Mouse (Mus musculus): ENCODE data around the gene Ldb1.

The Ldb1 gene

GRCm38 (mm10) chr19:46044271-46044992 is 582 bp downstream of the Ldb1 start, which contains the start of gene Pprc1:
Pprc1 (plus strand) TSS chr19:46044886.
- peak; percentile 86 for DNase-seq

GRCm38 (mm10) chr19:46043380-46043779 is 1.6 kb downstream of the Ldb1 start:
- peak; percentile 66 for DNase-seq

- peak; percentile 42 for DNase-seq
These were observed 2.5 kb downstream of the Ldb1 start for GRCm38 (mm10) chr19:46042476-46043011.

GRCm38 (mm10) chr19:46041933-46042475 is 3.0 kb downstream of the Ldb1 start:
- DNase-seq, result peak; percentile 95

GRCm38 (mm10) chr19:46041299-46041932 is 3.6 kb downstream of the Ldb1 start:
- no peak for DNase-seq

- DNase-seq, result no peak
These were observed 4.7 kb downstream of the Ldb1 start for GRCm38 (mm10) chr19:46040149-46040902.

- DNase-seq, result peak; percentile 95
These were observed 5.5 kb downstream of the Ldb1 start for GRCm38 (mm10) chr19:46039478-46039877.

GRCm38 (mm10) chr19:46038851-46039260 is 6.2 kb downstream of the Ldb1 start:
- DNase-seq, result peak; percentile 38

- DNase-seq, result no peak
These were observed 6.8 kb downstream of the Ldb1 start for GRCm38 (mm10) chr19:46037925-46038850.

- peak; percentile 41 for DNase-seq
These were observed 7.6 kb downstream of the Ldb1 start for GRCm38 (mm10) chr19:46037243-46037924.

- peak; percentile 63 for DNase-seq
These were observed 8.4 kb downstream of the Ldb1 start for GRCm38 (mm10) chr19:46036477-46037242.

GRCm38 (mm10) chr19:46035971-46036370 is 9.0 kb downstream of the Ldb1 start:
- DNase-seq, result no peak

- no peak for DNase-seq
These were observed 11.1 kb downstream of the Ldb1 start for GRCm38 (mm10) chr19:46033911-46034310.

GRCm38 (mm10) chr19:46032731-46033510 is 12.1 kb downstream of the Ldb1 start:
- no peak for DNase-seq

- DNase-seq, result no peak
These were observed 13.2 kb downstream of the Ldb1 start for GRCm38 (mm10) chr19:46031689-46032432.

GRCm38 (mm10) chr19:46030196-46030983 is 14.6 kb downstream of the Ldb1 start:
- no peak for DNase-seq

- DNase-seq, result no peak
These were observed 15.4 kb downstream of the Ldb1 start for GRCm38 (mm10) chr19:46029652-46030051.

- no peak for DNase-seq
These were observed 16.2 kb downstream of the Ldb1 start for GRCm38 (mm10) chr19:46028747-46029320.

Measured in lung, postnatal 10 days (tissue).